Mouse (Mus musculus): ENCODE measurements around the gene Osm. TPM values are rescaled to one million over a fixed set of nuclear protein-coding genes. Genes with fewer than 3 reads are reported as not detected.

Osm gene
- polyA plus RNA-seq, 1 experiment from 2014 or later, result 0.14 TPM

DNA sequence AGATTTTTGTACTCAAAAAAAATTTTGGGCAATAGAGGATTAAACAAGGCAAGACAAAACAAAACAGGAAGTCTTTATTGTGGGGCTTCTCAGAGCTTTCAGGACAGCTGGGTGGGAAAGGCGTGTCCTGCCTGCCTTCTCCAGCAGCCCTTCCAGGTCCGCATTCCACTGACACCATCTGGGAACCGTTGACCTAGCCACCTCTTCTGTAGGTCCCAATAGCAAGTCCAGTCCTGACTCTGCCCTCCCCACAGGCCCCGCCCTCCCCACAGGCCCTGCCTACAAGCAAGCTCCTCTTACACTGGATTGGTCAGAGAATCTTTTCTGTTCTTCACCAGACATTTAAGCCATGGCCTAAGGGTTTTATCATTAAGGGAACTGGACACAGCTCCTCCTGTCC lies 47.4 kb downstream of the Osm start:
- H3K4me3 ChIP-seq (replicated peaks; ENCODE audit: low read length), result no peak overlapping the region
- no peak overlapping the region for H3K4me2 ChIP-seq (ENCODE audit: low read depth, low read length)
- WGBS, result 17% methylated on average over 4 of the region's 4 CpGs
- H3K9ac ChIP-seq (ENCODE audit: low read length), result no peak overlapping the region
- no peaks in the 10 kb centered on the region for H3K27me3 ChIP-seq (ENCODE audit: control insufficient read depth, insufficient read depth, low read length)
- peak; percentile 75 for ATAC-seq (ENCODE audit: insufficient read depth, low FRiP score)
- no peak overlapping the region for H3K27ac ChIP-seq (ENCODE audit: low read length)
- H3K36me3 ChIP-seq (ENCODE audit: control insufficient read depth, insufficient read depth, low read length), result no peaks in the 10 kb centered on the region
- H3K9me3 ChIP-seq (replicated peaks; ENCODE audit: control insufficient read depth, low read length), result no peaks in the 10 kb centered on the region
- H3K4me1 ChIP-seq (ENCODE audit: control insufficient read depth, insufficient read depth, low read length), result peaks cover 6% of the 10 kb centered on the region; the same call in 1 of the 2 replicates

DNA sequence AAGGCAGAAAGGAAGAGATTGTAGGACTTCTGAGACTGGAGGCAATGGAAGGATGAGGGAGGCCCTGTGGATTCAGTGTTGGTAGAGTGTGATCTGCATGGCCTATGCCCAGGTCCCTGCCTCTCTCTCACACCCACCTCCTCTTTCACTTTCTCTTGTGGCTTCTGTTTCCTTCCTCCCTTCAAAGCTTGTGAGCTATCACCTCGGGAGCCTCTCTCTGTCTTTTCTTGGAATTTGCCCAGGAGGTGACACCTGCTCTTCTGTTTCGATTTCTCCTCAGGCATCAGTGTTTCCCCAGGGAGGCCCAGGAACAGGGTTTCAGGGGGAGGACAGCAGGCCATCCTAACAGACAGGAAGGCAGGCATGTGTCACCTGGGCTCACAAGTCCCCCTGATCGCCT lies 53.1 kb downstream of the Osm start:
- Histone ChIP-seq H3K9ac (ENCODE audit: low read length) (no peak overlapping the region), H3K4me2 (ENCODE audit: low read depth, low read length) (no peak overlapping the region), H3K9me3 (replicated peaks; ENCODE audit: control insufficient read depth, low read length) (no peaks in the 10 kb centered on the region), H3K4me1 (ENCODE audit: control insufficient read depth, insufficient read depth, low read length) (peaks cover 6% of the 10 kb centered on the region; the same call in 1 of the 2 replicates), H3K36me3 (ENCODE audit: control insufficient read depth, insufficient read depth, low read length) (no peaks in the 10 kb centered on the region), H3K27ac (ENCODE audit: low read length) (no peak overlapping the region), H3K27me3 (ENCODE audit: control insufficient read depth, insufficient read depth, low read length) (no peaks in the 10 kb centered on the region), H3K4me3 (replicated peaks; ENCODE audit: low read length) (no peak overlapping the region)
- no peak for ATAC-seq (ENCODE audit: insufficient read depth, low FRiP score)
- WGBS, result 46% methylated on average over 3 of the region's 3 CpGs

Other genes starting within 250 kb of the Osm start
- 1.1 and 1.4 TPM in 2 replicates for gene Sec14l4, start 205.0 kb upstream of the Osm start, polyA plus RNA-seq (2015; fragmentation: Nextera tagmentation; extraction: Ambion mirVana)
- 0.15 and 0.49 TPM in 2 replicates for gene Sec14l3, start 171.6 kb upstream of the Osm start, polyA plus RNA-seq (2015; fragmentation: Nextera tagmentation; extraction: Ambion mirVana)
- gene Mtfp1, start 141.0 kb upstream of the Osm start, polyA plus RNA-seq (2015; fragmentation: Nextera tagmentation; extraction: Ambion mirVana), result 17.7 and 19.6 TPM in 2 replicates
- gene Sec14l2, start 113.0 kb upstream of the Osm start, polyA plus RNA-seq (2015; fragmentation: Nextera tagmentation; extraction: Ambion mirVana), result 1.8 and 1.9 TPM in 2 replicates
- 21.7 and 25.6 TPM in 2 replicates for gene Rnf215, start 101.2 kb upstream of the Osm start, polyA plus RNA-seq (2015; fragmentation: Nextera tagmentation; extraction: Ambion mirVana)
- 5.7 and 5.8 TPM in 2 replicates for gene Ccdc157, start 76.1 kb upstream of the Osm start, polyA plus RNA-seq (2015; fragmentation: Nextera tagmentation; extraction: Ambion mirVana)
- 40.5 and 41.4 TPM in 2 replicates for gene Sf3a1, start 76.1 kb upstream of the Osm start, polyA plus RNA-seq (2015; fragmentation: Nextera tagmentation; extraction: Ambion mirVana)
- 36.5 and 36.9 TPM in 2 replicates for gene Tbc1d10a, start 49.6 kb upstream of the Osm start, polyA plus RNA-seq (2015; fragmentation: Nextera tagmentation; extraction: Ambion mirVana)
- 6.0 and 8.7 TPM in 2 replicates for gene Castor1, start 18.2 kb upstream of the Osm start, polyA plus RNA-seq (2015; fragmentation: Nextera tagmentation; extraction: Ambion mirVana)
- 1.0 and 1.1 TPM in 2 replicates for gene Lif, start 21.1 kb downstream of the Osm start, polyA plus RNA-seq (2015; fragmentation: Nextera tagmentation; extraction: Ambion mirVana)
- 0.17 and 0.30 TPM in 2 replicates for gene Hormad2, start 204.7 kb downstream of the Osm start, polyA plus RNA-seq (2015; fragmentation: Nextera tagmentation; extraction: Ambion mirVana)

All from stomach, embryonic 16.5 days (tissue).